Mouse (Mus musculus): ENCODE measurements around the gene Bphl. TPM values are rescaled to one million over a fixed set of nuclear protein-coding genes. Genes with fewer than 3 reads are reported as not detected.

Bphl gene
- polyA plus RNA-seq, 1 experiment from 2014 or later = 43.7 TPM

GRCm38 (mm10) chr13:34096455-34096854 is 59.1 kb downstream of the Bphl start:
- Histone ChIP-seq H3K4me3 (replicated peaks) (no peak overlapping the region), H3K9me3 (no peaks in the 10 kb centered on the region), H3K4me1 (no peaks in the 10 kb centered on the region), H3K4me2 (no peak overlapping the region), H3K27me3 (replicated peaks) (no peaks in the 10 kb centered on the region), H3K9ac (no peak overlapping the region), H3K27ac (no peak overlapping the region; the same call in 1 of the 2 replicates), H3K36me3 (no peaks in the 10 kb centered on the region)
- ATAC-seq (ENCODE audit: insufficient read depth, low FRiP score, low read depth) = no peak
- 61% methylated on average over 4 of the region's 4 CpGs for WGBS

GRCm38 (mm10) chr13:34097086-34097485 is 59.7 kb downstream of the Bphl start:
- H3K4me2 ChIP-seq = no peak overlapping the region
- no peaks in the 10 kb centered on the region for H3K27me3 ChIP-seq (replicated peaks)
- H3K4me3 ChIP-seq (replicated peaks) = no peak overlapping the region
- H3K27ac ChIP-seq = no peak overlapping the region
- H3K9ac ChIP-seq = no peak overlapping the region
- H3K9me3 ChIP-seq = no peaks in the 10 kb centered on the region
- no peaks in the 10 kb centered on the region for H3K36me3 ChIP-seq
- no peaks in the 10 kb centered on the region for H3K4me1 ChIP-seq
- 78% methylated on average over 3 of the region's 3 CpGs for WGBS
- no peak for ATAC-seq (ENCODE audit: insufficient read depth, low FRiP score, low read depth)

GRCm38 (mm10) chr13:34100733-34101132 is 63.3 kb downstream of the Bphl start:
- H3K36me3 ChIP-seq = no peaks in the 10 kb centered on the region
- H3K9me3 ChIP-seq = no peaks in the 10 kb centered on the region
- H3K4me2 ChIP-seq = no peak overlapping the region
- H3K4me1 ChIP-seq = no peaks in the 10 kb centered on the region
- 74% methylated on average over 3 of the region's 3 CpGs for WGBS
- H3K27me3 ChIP-seq (replicated peaks) = no peaks in the 10 kb centered on the region
- H3K4me3 ChIP-seq (replicated peaks) = no peak overlapping the region
- no peak overlapping the region for H3K27ac ChIP-seq
- peak; percentile 27; the same call in 1 of the 2 replicates for ATAC-seq (ENCODE audit: insufficient read depth, low FRiP score, low read depth)
- H3K9ac ChIP-seq = no peak overlapping the region

GRCm38 (mm10) chr13:34101247-34101646 is 63.9 kb downstream of the Bphl start:
- H3K27ac ChIP-seq = no peak overlapping the region
- no peak overlapping the region for H3K4me3 ChIP-seq (replicated peaks)
- no peak overlapping the region for H3K9ac ChIP-seq
- H3K36me3 ChIP-seq = no peaks in the 10 kb centered on the region
- no peaks in the 10 kb centered on the region for H3K9me3 ChIP-seq
- ATAC-seq (ENCODE audit: insufficient read depth, low FRiP score, low read depth) = no peak
- H3K27me3 ChIP-seq (replicated peaks) = no peaks in the 10 kb centered on the region
- no peaks in the 10 kb centered on the region for H3K4me1 ChIP-seq
- no peak overlapping the region for H3K4me2 ChIP-seq
- WGBS = 93% methylated on average over 10 of the region's 10 CpGs

- no peak overlapping the region for H3K4me2 ChIP-seq
These were observed 64.5 kb downstream of the Bphl start for GRCm38 (mm10) chr13:34101908-34102307.

GRCm38 (mm10) chr13:34105364-34105763 is 68.0 kb downstream of the Bphl start:
- no peak overlapping the region for H3K4me3 ChIP-seq (replicated peaks)
- H3K9me3 ChIP-seq = no peaks in the 10 kb centered on the region
- no peaks in the 10 kb centered on the region for H3K27me3 ChIP-seq (replicated peaks)
- H3K4me1 ChIP-seq = no peaks in the 10 kb centered on the region
- H3K36me3 ChIP-seq = no peaks in the 10 kb centered on the region
- 66% methylated on average over 1 of the region's 1 CpGs for WGBS
- H3K4me2 ChIP-seq = no peak overlapping the region
- ATAC-seq (ENCODE audit: insufficient read depth, low FRiP score, low read depth) = no peak
- H3K27ac ChIP-seq = no peak overlapping the region
- H3K9ac ChIP-seq = no peak overlapping the region

More at GRCm38 (mm10) chr13:34101908-34102307, 64.5 kb downstream of the Bphl start:
- no peak for ATAC-seq (ENCODE audit: insufficient read depth, low FRiP score, low read depth)
- H3K27ac ChIP-seq = no peak overlapping the region
- no peaks in the 10 kb centered on the region for H3K9me3 ChIP-seq
- H3K4me1 ChIP-seq = no peaks in the 10 kb centered on the region
- H3K27me3 ChIP-seq (replicated peaks) = no peaks in the 10 kb centered on the region
- 78% methylated on average over 9 of the region's 9 CpGs for WGBS
- no peaks in the 10 kb centered on the region for H3K36me3 ChIP-seq
- no peak overlapping the region for H3K9ac ChIP-seq
- no peak overlapping the region for H3K4me3 ChIP-seq (replicated peaks)

- H3K27ac ChIP-seq = no peak overlapping the region
- H3K27me3 ChIP-seq (replicated peaks) = no peaks in the 10 kb centered on the region
- no peaks in the 10 kb centered on the region for H3K36me3 ChIP-seq
- no peak overlapping the region for H3K4me2 ChIP-seq
- H3K9me3 ChIP-seq = no peaks in the 10 kb centered on the region
- no peak overlapping the region for H3K9ac ChIP-seq
- H3K4me3 ChIP-seq (replicated peaks) = no peak overlapping the region
- ATAC-seq (ENCODE audit: insufficient read depth, low FRiP score, low read depth) = no peak
- H3K4me1 ChIP-seq = no peaks in the 10 kb centered on the region
- WGBS = 86% methylated on average over 2 of the region's 2 CpGs
These were observed 68.9 kb downstream of the Bphl start for GRCm38 (mm10) chr13:34106256-34106655.

GRCm38 (mm10) chr13:34106999-34107398 is 69.6 kb downstream of the Bphl start:
- H3K27ac ChIP-seq = no peak overlapping the region
- no peak overlapping the region for H3K4me3 ChIP-seq (replicated peaks)
- no peak for ATAC-seq (ENCODE audit: insufficient read depth, low FRiP score, low read depth)
- H3K4me2 ChIP-seq = no peak overlapping the region
- no peaks in the 10 kb centered on the region for H3K27me3 ChIP-seq (replicated peaks)
- H3K4me1 ChIP-seq = no peaks in the 10 kb centered on the region
- no peaks in the 10 kb centered on the region for H3K9me3 ChIP-seq
- no peak overlapping the region for H3K9ac ChIP-seq
- H3K36me3 ChIP-seq = no peaks in the 10 kb centered on the region
- 95% methylated on average over 1 of the region's 1 CpGs for WGBS

- H3K36me3 ChIP-seq = no peaks in the 10 kb centered on the region
- H3K4me2 ChIP-seq = no peak overlapping the region
- no peaks in the 10 kb centered on the region for H3K4me1 ChIP-seq
- ATAC-seq (ENCODE audit: insufficient read depth, low FRiP score, low read depth) = no peak
- no peak overlapping the region for H3K27ac ChIP-seq
- no peaks in the 10 kb centered on the region for H3K9me3 ChIP-seq
- no peaks in the 10 kb centered on the region for H3K27me3 ChIP-seq (replicated peaks)
- H3K4me3 ChIP-seq (replicated peaks) = no peak overlapping the region
- H3K9ac ChIP-seq = no peak overlapping the region
- 82% methylated on average over 4 of the region's 4 CpGs for WGBS
These were observed 71.8 kb downstream of the Bphl start for GRCm38 (mm10) chr13:34109035-34109676.

GRCm38 (mm10) chr13:34109677-34110058 is 72.3 kb downstream of the Bphl start:
- H3K36me3 ChIP-seq = no peaks in the 10 kb centered on the region
- H3K4me3 ChIP-seq (replicated peaks) = no peak overlapping the region
- WGBS = 56% methylated on average over 4 of the region's 4 CpGs
- H3K27ac ChIP-seq = no peak overlapping the region
- ATAC-seq (ENCODE audit: insufficient read depth, low FRiP score, low read depth) = no peak
- no peak overlapping the region for H3K4me2 ChIP-seq
- H3K9ac ChIP-seq = no peak overlapping the region
- H3K27me3 ChIP-seq (replicated peaks) = no peaks in the 10 kb centered on the region
- H3K9me3 ChIP-seq = no peaks in the 10 kb centered on the region
- no peaks in the 10 kb centered on the region for H3K4me1 ChIP-seq

- no peak overlapping the region for H3K4me2 ChIP-seq
- 30% methylated on average over 5 of the region's 5 CpGs for WGBS
- no peak for ATAC-seq (ENCODE audit: insufficient read depth, low FRiP score, low read depth)
These were observed 73.6 kb downstream of the Bphl start for GRCm38 (mm10) chr13:34111019-34111418.

GRCm38 (mm10) chr13:34111878-34112277 is 74.5 kb downstream of the Bphl start:
- Histone ChIP-seq H3K4me2 (no peak overlapping the region), H3K27ac (no peak overlapping the region), H3K4me1 (no peaks in the 10 kb centered on the region), H3K9me3 (no peaks in the 10 kb centered on the region), H3K27me3 (replicated peaks) (no peaks in the 10 kb centered on the region), H3K36me3 (no peaks in the 10 kb centered on the region), H3K4me3 (replicated peaks) (no peak overlapping the region), H3K9ac (no peak overlapping the region)
- WGBS = 92% methylated on average over 3 of the region's 3 CpGs
- no peak for ATAC-seq (ENCODE audit: insufficient read depth, low FRiP score, low read depth)

More at GRCm38 (mm10) chr13:34111019-34111418, 73.6 kb downstream of the Bphl start:
- no peak overlapping the region for H3K4me3 ChIP-seq (replicated peaks)
- no peaks in the 10 kb centered on the region for H3K9me3 ChIP-seq
- no peaks in the 10 kb centered on the region for H3K4me1 ChIP-seq
- no peak overlapping the region for H3K27ac ChIP-seq
- H3K36me3 ChIP-seq = no peaks in the 10 kb centered on the region
- no peaks in the 10 kb centered on the region for H3K27me3 ChIP-seq (replicated peaks)
- H3K9ac ChIP-seq = no peak overlapping the region

Data from stomach, embryonic 15.5 days (tissue).